Mouse (Mus musculus): Measurements from ENCODE around the gene Mrpl28. TPM values are rescaled to one million over a fixed set of nuclear protein-coding genes. Genes with fewer than 3 reads are reported as not detected.

The Mrpl28 gene
- polyA plus RNA-seq, 1 experiment = 145 TPM

DNA sequence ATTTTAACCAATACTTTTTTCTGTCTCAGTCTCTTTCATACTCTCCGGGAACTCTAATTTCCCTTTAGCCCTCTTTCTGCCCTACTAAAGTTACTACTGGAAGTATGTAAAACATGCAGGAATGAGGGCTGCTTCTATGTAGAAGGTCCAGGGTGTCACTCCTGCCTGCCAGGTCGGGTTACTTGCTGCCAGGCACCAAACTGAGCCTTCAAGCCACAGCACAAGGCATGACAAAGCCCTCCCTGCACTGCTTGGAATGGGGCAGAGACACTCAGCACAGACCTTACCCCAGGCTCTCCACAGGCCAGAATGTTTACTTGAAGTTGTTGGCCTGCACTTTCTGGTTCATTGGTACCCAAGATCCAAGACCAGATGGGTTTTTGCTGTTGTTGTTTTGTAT is 23.1 kb upstream of the Mrpl28 start:
- no peak overlapping the region for H3K4me2 ChIP-seq (ENCODE audit: low read depth)
- H3K36me3 ChIP-seq (ENCODE audit: control insufficient read depth, insufficient read depth) = no peaks in the 10 kb centered on the region
- TF ChIP-seq USF1 (IDR thresholded peaks at IDR 0.05; ENCODE audit: low read depth) (no peak), TCF12 (IDR thresholded peaks at IDR 0.05; ENCODE audit: insufficient read depth, poor library complexity, severe bottlenecking) (no peak), MYOD1 (IDR thresholded peaks at IDR 0.05; ENCODE audit: control insufficient read depth in 1 of 3, insufficient read length in 2 of 3, low read depth in 2 of 3) (no peak), POLR2AphosphoS2 (IDR thresholded peaks at IDR 0.05; ENCODE audit: insufficient read length, low read depth) (no peak), SRF (IDR thresholded peaks at IDR 0.05; ENCODE audit: control insufficient read depth, insufficient read length, low read depth) (no peak), CEBPB (IDR thresholded peaks at IDR 0.05; ENCODE audit: insufficient read depth, poor library complexity, severe bottlenecking) (no peak), E2F4 (IDR thresholded peaks at IDR 0.05; ENCODE audit: insufficient read depth) (no peak), TCF3 (IDR thresholded peaks at IDR 0.05; ENCODE audit: insufficient read length, low read depth) (no peak), REST (IDR thresholded peaks at IDR 0.05; ENCODE audit: insufficient read depth, insufficient read length) (no peak), POLR2A (IDR thresholded peaks at IDR 0.05; ENCODE audit: insufficient read length, low read depth) (no peak), MYOG (IDR thresholded peaks at IDR 0.05; ENCODE audit: control insufficient read depth in 1 of 3, insufficient read depth in 1 of 3, insufficient read length in 2 of 3, low read depth in 2 of 3) (no peak), MAX (IDR thresholded peaks at IDR 0.05; ENCODE audit: low read depth) (no peak)

DNA sequence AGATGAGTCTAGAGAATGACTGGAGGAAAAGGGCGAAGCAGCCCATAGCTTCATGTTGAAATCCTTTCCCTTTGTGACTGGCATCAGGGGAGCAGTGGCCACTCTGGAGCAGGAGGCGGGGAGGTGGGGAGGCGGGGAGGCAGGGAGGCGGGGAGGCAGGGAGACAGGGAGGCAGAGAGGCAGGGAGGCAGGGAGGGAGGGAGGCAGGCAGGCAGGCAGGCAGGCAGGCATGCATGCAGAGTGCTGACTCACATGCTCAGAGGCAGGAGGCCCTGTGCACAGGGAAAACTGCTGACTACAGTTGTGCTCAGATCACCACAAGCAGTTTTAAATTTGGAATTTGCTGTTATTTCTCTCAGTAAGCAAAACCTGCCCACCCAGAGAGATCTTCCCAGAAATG is 21.8 kb upstream of the Mrpl28 start:
- Histone ChIP-seq H3K4me2 (ENCODE audit: low read depth) (no peak overlapping the region), H3ac (ENCODE audit: control insufficient read depth, insufficient read length) (no peak overlapping the region)
- TF ChIP-seq POLR2AphosphoS2 (IDR thresholded peaks at IDR 0.05; ENCODE audit: insufficient read length, low read depth) = no peak
- no peak for TF ChIP-seq MAX (IDR thresholded peaks at IDR 0.05; ENCODE audit: low read depth)
- TF ChIP-seq TCF3 (IDR thresholded peaks at IDR 0.05; ENCODE audit: insufficient read length, low read depth) = no peak
- no peak for TF ChIP-seq MYOG (IDR thresholded peaks at IDR 0.05; ENCODE audit: control insufficient read depth in 1 of 3, insufficient read depth in 1 of 3, insufficient read length in 2 of 3, low read depth in 2 of 3)
- TF ChIP-seq TCF12 (IDR thresholded peaks at IDR 0.05; ENCODE audit: insufficient read depth, poor library complexity, severe bottlenecking) = no peak
- TF ChIP-seq MYOD1 (IDR thresholded peaks at IDR 0.05; ENCODE audit: control insufficient read depth in 1 of 3, insufficient read length in 2 of 3, low read depth in 2 of 3) = no peak
- no peak for TF ChIP-seq SRF (IDR thresholded peaks at IDR 0.05; ENCODE audit: control insufficient read depth, insufficient read length, low read depth)
- no peak for TF ChIP-seq POLR2A (IDR thresholded peaks at IDR 0.05; ENCODE audit: insufficient read length, low read depth)
- TF ChIP-seq REST (IDR thresholded peaks at IDR 0.05; ENCODE audit: insufficient read depth, insufficient read length) = no peak
- TF ChIP-seq E2F4 (IDR thresholded peaks at IDR 0.05; ENCODE audit: insufficient read depth) = no peak
- no peak for TF ChIP-seq USF1 (IDR thresholded peaks at IDR 0.05; ENCODE audit: low read depth)
- TF ChIP-seq CEBPB (IDR thresholded peaks at IDR 0.05; ENCODE audit: insufficient read depth, poor library complexity, severe bottlenecking) = no peak

More for the DNA sequence above, 23.1 kb upstream of the Mrpl28 start:
- Histone ChIP-seq H3K79me2 (ENCODE audit: control insufficient read depth, insufficient read depth) (no peaks in the 10 kb centered on the region), H3K27me3 (ENCODE audit: control insufficient read depth, insufficient read depth, insufficient read length) (no peaks in the 10 kb centered on the region), H3ac (ENCODE audit: control insufficient read depth, insufficient read length) (no peak overlapping the region), H3K4me3 (no peak overlapping the region)

DNA sequence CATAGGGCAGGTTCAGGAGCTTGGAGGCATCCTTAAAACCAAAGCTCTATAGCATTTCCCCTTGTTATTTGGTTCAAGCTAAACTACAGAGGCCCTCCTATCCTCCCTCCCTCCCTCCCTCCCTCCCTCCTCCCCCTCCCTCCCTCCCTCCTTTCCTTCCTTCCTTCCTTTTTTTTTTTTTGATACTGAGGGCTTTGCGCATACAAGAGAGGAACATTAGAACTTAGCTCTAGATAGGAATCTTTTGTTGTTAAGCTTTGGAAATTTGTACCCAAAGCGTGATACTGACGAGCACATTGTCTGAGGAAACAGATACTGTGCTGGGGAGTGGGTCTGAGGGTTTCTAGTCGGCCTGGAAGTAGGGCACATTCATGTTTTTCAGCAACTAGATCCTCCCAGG is 17.7 kb upstream of the Mrpl28 start:
- H3K36me3 ChIP-seq (ENCODE audit: control insufficient read depth, insufficient read depth) = no peaks in the 10 kb centered on the region
- H3ac ChIP-seq (ENCODE audit: control insufficient read depth, insufficient read length) = no peak overlapping the region
- peaks cover 1% of the 10 kb centered on the region for H3K27me3 ChIP-seq (ENCODE audit: control insufficient read depth, insufficient read depth, insufficient read length)
- TF ChIP-seq SRF (IDR thresholded peaks at IDR 0.05; ENCODE audit: control insufficient read depth, insufficient read length, low read depth) (no peak), TCF3 (IDR thresholded peaks at IDR 0.05; ENCODE audit: insufficient read length, low read depth) (no peak), POLR2AphosphoS2 (IDR thresholded peaks at IDR 0.05; ENCODE audit: insufficient read length, low read depth) (no peak), CEBPB (IDR thresholded peaks at IDR 0.05; ENCODE audit: insufficient read depth, poor library complexity, severe bottlenecking) (no peak), TCF12 (IDR thresholded peaks at IDR 0.05; ENCODE audit: insufficient read depth, poor library complexity, severe bottlenecking) (no peak), MAX (IDR thresholded peaks at IDR 0.05; ENCODE audit: low read depth) (no peak), MYOG (IDR thresholded peaks at IDR 0.05; ENCODE audit: control insufficient read depth in 1 of 3, insufficient read depth in 1 of 3, insufficient read length in 2 of 3, low read depth in 2 of 3) (no peak), E2F4 (IDR thresholded peaks at IDR 0.05; ENCODE audit: insufficient read depth) (no peak), MYOD1 (IDR thresholded peaks at IDR 0.05; ENCODE audit: control insufficient read depth in 1 of 3, insufficient read length in 2 of 3, low read depth in 2 of 3) (no peak), USF1 (IDR thresholded peaks at IDR 0.05; ENCODE audit: low read depth) (no peak), REST (IDR thresholded peaks at IDR 0.05; ENCODE audit: insufficient read depth, insufficient read length) (no peak), POLR2A (IDR thresholded peaks at IDR 0.05; ENCODE audit: insufficient read length, low read depth) (no peak)
- no peak overlapping the region for H3K4me2 ChIP-seq (ENCODE audit: low read depth)
- no peaks in the 10 kb centered on the region for H3K79me2 ChIP-seq (ENCODE audit: control insufficient read depth, insufficient read depth)
- H3K4me3 ChIP-seq = no peak overlapping the region

More for the DNA sequence above, 21.8 kb upstream of the Mrpl28 start:
- H3K4me3 ChIP-seq = no peak overlapping the region
- no peaks in the 10 kb centered on the region for H3K79me2 ChIP-seq (ENCODE audit: control insufficient read depth, insufficient read depth)
- no peaks in the 10 kb centered on the region for H3K36me3 ChIP-seq (ENCODE audit: control insufficient read depth, insufficient read depth)
- H3K27me3 ChIP-seq (ENCODE audit: control insufficient read depth, insufficient read depth, insufficient read length) = no peaks in the 10 kb centered on the region

DNA sequence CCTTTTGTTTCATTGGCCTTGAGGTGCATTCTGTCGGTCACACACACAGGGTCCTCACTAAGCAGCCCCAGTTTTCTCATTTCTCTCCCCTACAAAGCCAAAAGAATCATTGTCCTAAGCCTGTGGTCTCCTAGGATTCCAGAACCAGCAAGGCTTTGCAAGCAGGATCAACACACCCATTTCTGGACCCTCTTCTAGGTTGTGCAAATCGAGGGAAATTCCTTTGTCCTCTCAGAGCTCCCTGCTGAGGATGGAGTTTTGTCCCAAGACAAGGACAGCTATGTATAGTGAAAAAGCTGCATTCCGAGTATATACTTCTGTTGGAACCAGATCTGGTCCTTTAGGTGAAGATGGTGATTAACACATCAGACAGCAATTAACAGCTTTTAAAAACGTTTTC is 13.1 kb upstream of the Mrpl28 start:
- Histone ChIP-seq H3K79me2 (ENCODE audit: control insufficient read depth, insufficient read depth) (no peaks in the 10 kb centered on the region), H3K36me3 (ENCODE audit: control insufficient read depth, insufficient read depth) (no peaks in the 10 kb centered on the region), H3ac (ENCODE audit: control insufficient read depth, insufficient read length) (no peak overlapping the region), H3K4me2 (ENCODE audit: low read depth) (no peak overlapping the region), H3K27me3 (ENCODE audit: control insufficient read depth, insufficient read depth, insufficient read length) (peaks cover 22% of the 10 kb centered on the region), H3K4me3 (no peak overlapping the region)
- TF ChIP-seq E2F4 (IDR thresholded peaks at IDR 0.05; ENCODE audit: insufficient read depth) = no peak
- no peak for TF ChIP-seq MYOD1 (IDR thresholded peaks at IDR 0.05; ENCODE audit: control insufficient read depth in 1 of 3, insufficient read length in 2 of 3, low read depth in 2 of 3)
- no peak for TF ChIP-seq POLR2AphosphoS2 (IDR thresholded peaks at IDR 0.05; ENCODE audit: insufficient read length, low read depth)
- no peak for TF ChIP-seq POLR2A (IDR thresholded peaks at IDR 0.05; ENCODE audit: insufficient read length, low read depth)
- no peak for TF ChIP-seq REST (IDR thresholded peaks at IDR 0.05; ENCODE audit: insufficient read depth, insufficient read length)

DNA sequence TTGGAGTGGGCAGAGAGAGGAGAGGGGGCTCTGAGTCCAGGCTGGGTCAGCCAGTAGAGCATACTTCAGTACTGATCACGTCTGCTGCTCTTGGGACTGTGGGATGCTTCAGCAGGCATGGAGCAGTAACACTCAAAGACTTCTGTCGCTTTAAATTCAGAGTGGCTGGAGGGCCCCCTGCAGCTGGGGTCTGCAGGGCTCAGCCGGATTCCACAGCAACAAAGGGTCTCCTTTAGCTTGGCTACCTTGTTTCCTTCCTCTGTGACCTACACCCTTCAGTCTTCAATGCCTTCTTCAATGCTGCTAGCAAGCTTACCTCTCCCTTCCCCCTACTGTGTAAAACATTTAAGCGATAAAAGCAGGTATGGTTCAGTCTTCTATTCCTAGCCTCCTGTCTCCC is 12.3 kb upstream of the Mrpl28 start:
- H3K4me3 ChIP-seq = no peak overlapping the region
- no peak overlapping the region for H3K4me2 ChIP-seq (ENCODE audit: low read depth)
- no peak overlapping the region for H3ac ChIP-seq (ENCODE audit: control insufficient read depth, insufficient read length)
- H3K79me2 ChIP-seq (ENCODE audit: control insufficient read depth, insufficient read depth) = no peaks in the 10 kb centered on the region
- H3K36me3 ChIP-seq (ENCODE audit: control insufficient read depth, insufficient read depth) = no peaks in the 10 kb centered on the region
- H3K27me3 ChIP-seq (ENCODE audit: control insufficient read depth, insufficient read depth, insufficient read length) = peaks cover 30% of the 10 kb centered on the region
- TF ChIP-seq CEBPB (IDR thresholded peaks at IDR 0.05; ENCODE audit: insufficient read depth, poor library complexity, severe bottlenecking) (no peak), MYOG (IDR thresholded peaks at IDR 0.05; ENCODE audit: control insufficient read depth in 1 of 3, insufficient read depth in 1 of 3, insufficient read length in 2 of 3, low read depth in 2 of 3) (no peak), E2F4 (IDR thresholded peaks at IDR 0.05; ENCODE audit: insufficient read depth) (no peak), POLR2A (IDR thresholded peaks at IDR 0.05; ENCODE audit: insufficient read length, low read depth) (no peak), USF1 (IDR thresholded peaks at IDR 0.05; ENCODE audit: low read depth) (no peak), SRF (IDR thresholded peaks at IDR 0.05; ENCODE audit: control insufficient read depth, insufficient read length, low read depth) (no peak), TCF3 (IDR thresholded peaks at IDR 0.05; ENCODE audit: insufficient read length, low read depth) (no peak), POLR2AphosphoS2 (IDR thresholded peaks at IDR 0.05; ENCODE audit: insufficient read length, low read depth) (no peak), TCF12 (IDR thresholded peaks at IDR 0.05; ENCODE audit: insufficient read depth, poor library complexity, severe bottlenecking) (no peak), REST (IDR thresholded peaks at IDR 0.05; ENCODE audit: insufficient read depth, insufficient read length) (no peak), MAX (IDR thresholded peaks at IDR 0.05; ENCODE audit: low read depth) (no peak), MYOD1 (IDR thresholded peaks at IDR 0.05; ENCODE audit: control insufficient read depth in 1 of 3, insufficient read length in 2 of 3, low read depth in 2 of 3) (no peak)

Measured in myocyte (in vitro differentiated cells).